Mouse (Mus musculus) thymus, adult 2 months (tissue): ENCODE data around the gene Camk2d. TPM values are rescaled to one million over a fixed set of nuclear protein-coding genes. Genes with fewer than 3 reads are reported as not detected.

Experiments used
- DNase-seq: peaks from one replicate; pipeline ENCODE4 v3.0.0; 2021
- H3K27ac ChIP-seq: fragments of 200-500 bp; 2 replicates; pipeline ENCODE4 v1.5.1; 2012; ENCODE audit warnings: low read length, control low read depth; ENCODE audit not compliant: control insufficient read depth, insufficient read depth
- H3K27me3 ChIP-seq: fragments of 200-500 bp; 2 replicates; pipeline ENCODE4 v1.6.1; 2012; ENCODE audit warnings: mild to moderate bottlenecking, low read length, moderate library complexity, mixed read lengths; ENCODE audit not compliant: control insufficient read depth, insufficient read depth
- H3K36me3 ChIP-seq: fragments of 200-500 bp; 2 replicates; pipeline ENCODE4 v1.6.1; 2012; ENCODE audit warnings: mild to moderate bottlenecking, low read length, moderate library complexity; ENCODE audit not compliant: control insufficient read depth, insufficient read depth
- H3K4me1 ChIP-seq: fragments of 200-500 bp; replicated peaks from 2 replicates; pipeline ENCODE4 v1.6.1; 2012; ENCODE audit warnings: low read length; ENCODE audit not compliant: control insufficient read depth, insufficient read depth
- H3K4me3 ChIP-seq: fragments of 200-500 bp; 2 replicates; pipeline ENCODE4 v1.5.1; 2012; ENCODE audit warnings: mild to moderate bottlenecking, low read length, control low read depth, moderate library complexity; ENCODE audit not compliant: control insufficient read depth, insufficient read depth
- CTCF ChIP-seq: fragments of 200-500 bp; IDR thresholded peaks from 2 replicates; pipeline ENCODE4 v1.5.1; 2012; ENCODE audit warnings: mild to moderate bottlenecking, control low read depth, low read length, moderate library complexity, borderline replicate concordance; ENCODE audit not compliant: control insufficient read depth, poor library complexity, insufficient read depth; ENCODE audit errors: extremely low read depth
- POLR2A ChIP-seq: fragments of 200-500 bp; IDR thresholded peaks from 2 replicates; pipeline ENCODE4 v1.6.1; 2012; ENCODE audit warnings: mild to moderate bottlenecking, low read length, control low read depth, moderate library complexity; ENCODE audit not compliant: control insufficient read depth, poor library complexity, insufficient read depth; ENCODE audit errors: extremely low read depth
- WGBS: fragments of 180-500 bp; shearing (Covaris S2); methylation state at CpG from one replicate; pipeline ENCODE4 v1.1.7; 2018; 5-methylcytosine and 5-hydroxymethylcytosine counted together
- polyA plus RNA-seq: library from polyadenylated mRNA; depleted of rRNA; stranded (reverse); fragments of >200 nt; gene quantifications from 2 replicates; pipeline ENCODE4 v1.2.3, GENCODE M21; 2012

Gene Camk2d
- polyA plus RNA-seq, 1 experiment: 40.1 TPM

GRCm38 (mm10) chr3:126670413-126670812 is 74.3 kb downstream of the Camk2d start:
- no peaks in the 10 kb centered on the region for H3K36me3 ChIP-seq
- H3K27ac ChIP-seq: no peak overlapping the region
- TF ChIP-seq CTCF: no peak
- no peak for TF ChIP-seq POLR2A
- 88% methylated on average over 3 of the region's 3 CpGs for WGBS
- peaks cover 10% of the 10 kb centered on the region for H3K4me1 ChIP-seq
- DNase-seq: no peak
- no peaks in the 10 kb centered on the region for H3K27me3 ChIP-seq
- H3K4me3 ChIP-seq: no peak overlapping the region

DNA sequence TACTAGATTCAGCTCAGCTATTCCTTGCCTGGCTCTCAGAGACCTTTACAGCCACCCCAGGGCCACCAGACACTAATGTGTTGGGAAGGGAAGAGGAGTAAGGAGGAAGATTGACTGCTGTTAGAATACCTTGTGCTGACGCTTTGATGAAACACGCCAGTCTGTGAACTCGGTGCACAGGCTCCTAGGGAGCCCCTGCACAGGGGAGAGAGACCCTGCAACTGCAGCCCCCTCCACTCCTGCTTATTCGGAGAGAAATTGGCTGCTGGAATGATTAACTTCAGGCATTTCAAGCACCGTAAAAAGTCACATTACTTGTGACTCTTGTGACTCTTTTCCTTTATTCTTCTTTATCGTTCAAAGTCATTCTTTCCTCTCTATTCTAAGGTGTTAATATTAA is 75.2 kb downstream of the Camk2d start:
- Histone ChIP-seq H3K27me3 (no peaks in the 10 kb centered on the region), H3K27ac (no peak overlapping the region), H3K36me3 (no peaks in the 10 kb centered on the region), H3K4me3 (no peak overlapping the region), H3K4me1 (peaks cover 5% of the 10 kb centered on the region; the same call in 1 of the 2 replicates)
- TF ChIP-seq POLR2A (no peak), CTCF (no peak)
- 92% methylated on average over 6 of the region's 6 CpGs for WGBS
- DNase-seq: no peak

- Histone ChIP-seq H3K4me1 (peaks cover 3% of the 10 kb centered on the region; the same call in 1 of the 2 replicates), H3K4me3 (no peak overlapping the region), H3K27ac (no peak overlapping the region), H3K36me3 (no peaks in the 10 kb centered on the region), H3K27me3 (no peaks in the 10 kb centered on the region)
- 98% methylated on average over 5 of the region's 5 CpGs for WGBS
- TF ChIP-seq POLR2A: no peak
- no peak for TF ChIP-seq CTCF
- DNase-seq: no peak
Measured at GRCm38 (mm10) chr3:126681051-126681450, 84.9 kb downstream of the Camk2d start.

DNA sequence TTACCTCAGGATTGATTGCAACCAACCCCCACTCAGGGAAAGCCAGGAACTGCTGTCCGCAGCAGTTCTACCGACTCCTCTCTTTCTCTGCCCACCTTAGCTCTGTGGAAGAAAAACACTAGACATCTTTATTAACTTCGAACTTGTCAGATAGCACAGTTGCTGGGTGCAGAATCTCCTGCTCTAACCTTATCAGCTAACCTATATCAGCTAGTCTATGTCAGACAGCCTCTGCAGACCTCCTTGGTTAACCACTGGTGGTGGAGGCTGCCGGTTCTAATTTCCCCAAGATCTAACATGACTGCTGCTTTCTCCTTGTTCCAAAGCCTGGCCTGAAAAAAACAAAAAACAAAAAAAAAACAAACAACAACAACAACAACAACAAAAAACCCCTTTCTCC is 85.9 kb downstream of the Camk2d start:
- H3K27me3 ChIP-seq: no peaks in the 10 kb centered on the region
- WGBS: 55% methylated on average over 4 of the region's 4 CpGs
- peaks cover 3% of the 10 kb centered on the region; the same call in 1 of the 2 replicates for H3K4me1 ChIP-seq
- no peak for TF ChIP-seq POLR2A
- no peak for TF ChIP-seq CTCF
- H3K27ac ChIP-seq: no peak overlapping the region
- no peak overlapping the region for H3K4me3 ChIP-seq
- H3K36me3 ChIP-seq: no peaks in the 10 kb centered on the region
- no peak for DNase-seq

GRCm38 (mm10) chr3:126685363-126685762 is 89.3 kb downstream of the Camk2d start:
- TF ChIP-seq POLR2A (no peak), CTCF (no peak)
- H3K4me1 ChIP-seq: peaks cover 3% of the 10 kb centered on the region; the same call in 1 of the 2 replicates
- no peak overlapping the region for H3K27ac ChIP-seq
- H3K27me3 ChIP-seq: no peaks in the 10 kb centered on the region
- 92% methylated on average over 6 of the region's 6 CpGs for WGBS
- no peaks in the 10 kb centered on the region for H3K36me3 ChIP-seq
- H3K4me3 ChIP-seq: no peak overlapping the region
- DNase-seq: no peak

GRCm38 (mm10) chr3:126687150-126687549 is 91.0 kb downstream of the Camk2d start:
- DNase-seq: no peak
- Histone ChIP-seq H3K36me3 (no peaks in the 10 kb centered on the region), H3K4me1 (peaks cover 3% of the 10 kb centered on the region; the same call in 1 of the 2 replicates), H3K27me3 (no peaks in the 10 kb centered on the region), H3K27ac (no peak overlapping the region), H3K4me3 (no peak overlapping the region)
- WGBS: 92% methylated on average over 4 of the region's 4 CpGs
- no peak for TF ChIP-seq CTCF
- TF ChIP-seq POLR2A: no peak

DNA sequence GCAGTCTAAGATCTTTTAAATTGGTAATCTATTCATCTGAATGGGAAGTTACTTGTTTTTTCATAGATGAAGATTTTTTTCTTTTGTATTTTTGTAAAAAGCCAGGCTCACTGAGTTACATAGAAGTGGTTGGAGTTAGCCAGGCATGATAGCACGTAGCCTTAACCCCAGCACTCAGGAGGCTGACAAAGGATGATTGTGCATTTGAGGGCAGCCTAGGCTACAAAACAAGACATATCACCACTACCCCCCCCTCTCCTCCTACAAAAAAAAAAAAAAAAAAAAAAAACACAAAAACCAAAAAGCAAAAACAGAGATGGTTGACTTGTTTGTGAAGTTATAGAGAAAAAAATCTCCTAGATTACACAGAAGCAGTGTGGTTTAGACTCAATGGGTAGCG is 92.4 kb downstream of the Camk2d start:
- TF ChIP-seq POLR2A (no peak), CTCF (no peak)
- no peak overlapping the region for H3K4me3 ChIP-seq
- DNase-seq: no peak
- WGBS: 95% methylated on average over 2 of the region's 2 CpGs
- no peak overlapping the region for H3K27ac ChIP-seq
- H3K4me1 ChIP-seq: peaks cover 10% of the 10 kb centered on the region
- H3K36me3 ChIP-seq: no peaks in the 10 kb centered on the region
- no peaks in the 10 kb centered on the region for H3K27me3 ChIP-seq
